Mouse (Mus musculus) ES-E14 (cell line): ENCODE data around the gene Ddx58.

Experiments used
- MAFK ChIP-seq: IDR thresholded peaks from 2 replicates; pipeline ENCODE4 v1.6.1; 2014; ENCODE audit warnings: mild to moderate bottlenecking, low read depth, low read length, inconsistent platforms; ENCODE audit not compliant: insufficient read depth
- ZNF384 ChIP-seq: IDR thresholded peaks from 2 replicates; pipeline ENCODE4 v1.6.1; 2012; ENCODE audit warnings: low read depth, low read length, inconsistent platforms

DNA sequence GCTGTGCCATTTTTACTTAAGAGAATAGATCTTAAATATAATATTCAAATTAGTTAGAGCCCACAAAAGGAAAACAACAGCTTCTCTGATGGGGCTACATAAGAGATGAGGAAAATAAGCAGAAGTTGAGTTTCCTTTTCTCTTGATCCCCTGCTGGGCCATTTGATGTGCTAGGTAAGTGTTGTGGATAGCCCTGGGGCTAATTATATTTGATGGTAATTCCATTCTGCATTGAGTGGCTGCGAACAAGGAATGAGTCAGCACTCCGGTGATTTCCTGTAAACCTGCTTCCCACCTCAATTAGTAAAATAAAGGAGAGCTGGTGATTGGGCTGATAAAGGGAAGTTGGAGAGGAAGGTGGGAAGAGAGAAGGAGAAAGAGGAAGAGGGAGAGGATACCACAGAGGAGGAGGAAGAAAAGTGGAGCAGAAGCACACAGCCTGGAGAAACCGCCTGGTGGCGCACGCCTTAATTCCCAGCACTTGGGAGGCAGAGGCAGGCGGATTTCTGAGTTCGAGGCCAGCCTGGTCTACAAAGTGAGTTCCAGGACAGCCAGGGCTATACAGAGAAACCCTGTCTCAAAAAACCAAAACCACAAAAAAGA is 6.5 kb downstream of the Ddx58 start:
- no peak for TF ChIP-seq ZNF384
- peak; percentile 79 for TF ChIP-seq MAFK
